Mouse (Mus musculus): Measurements from ENCODE around the gene Dram2.

- TF ChIP-seq CTCF (IDR thresholded peaks at IDR 0.05; ENCODE audit: borderline replicate concordance, control insufficient read depth, extremely low read depth, insufficient read depth, low read length, poor library complexity) (no peak), POLR2A (IDR thresholded peaks at IDR 0.05; ENCODE audit: control insufficient read depth, extremely low read depth, insufficient read depth, low read length, poor library complexity) (no peak)
Measured at GRCm38 (mm10) chr3:106515016-106515415, 32.6 kb upstream of the Dram2 start.
